Mouse (Mus musculus): Measurements from ENCODE around the gene Med1. TPM values are rescaled to one million over a fixed set of nuclear protein-coding genes. Genes with fewer than 3 reads are reported as not detected.

The Med1 gene
- polyA plus RNA-seq, 1 experiment from 2014 or later, result 85.8 TPM

DNA sequence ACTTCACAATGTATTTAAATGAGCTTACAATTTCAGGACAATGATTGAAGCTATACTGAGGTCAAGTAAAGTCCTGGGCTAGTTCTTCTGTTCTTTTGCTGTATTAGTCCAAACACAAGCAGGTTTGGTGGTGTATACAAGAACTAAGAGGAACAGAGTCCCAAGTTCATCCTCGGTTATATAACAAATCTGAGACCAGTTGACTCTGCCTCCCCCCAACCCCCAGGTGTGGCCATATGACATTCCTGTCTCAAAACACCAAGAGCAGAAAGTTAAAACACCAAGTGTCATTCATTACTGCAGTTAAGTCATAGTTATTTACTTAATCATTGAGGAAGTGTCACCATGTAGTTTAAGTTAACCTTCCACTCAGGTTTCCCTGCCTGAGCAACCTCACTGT, 24.7 kb downstream of the Med1 start:
- Histone ChIP-seq H3K4me2 (ENCODE audit: low read depth, low read length) (no peak overlapping the region), H3K27ac (replicated peaks; ENCODE audit: low read depth, low read length) (no peak overlapping the region), H3K36me3 (replicated peaks; ENCODE audit: control insufficient read depth, insufficient read depth, low read depth, low read length) (peaks cover 7% of the 10 kb centered on the region), H3K9me3 (replicated peaks; ENCODE audit: control insufficient read depth, low read length) (no peaks in the 10 kb centered on the region), H3K27me3 (ENCODE audit: control insufficient read depth, insufficient read depth, low read length) (no peaks in the 10 kb centered on the region), H3K4me1 (ENCODE audit: control insufficient read depth, insufficient read depth, low read length) (no peaks in the 10 kb centered on the region), H3K9ac (replicated peaks; ENCODE audit: low read length) (no peak overlapping the region), H3K4me3 (ENCODE audit: low read depth, low read length) (no peak overlapping the region)
- ATAC-seq (replicated peaks; ENCODE audit: insufficient number of reproducible peaks, low FRiP score, low TSS enrichment, low read depth) (no peak), DNase-seq (ENCODE audit: low spot score) (no peak)
- WGBS, result 100% methylated on average over 1 of the region's 1 CpGs

DNA sequence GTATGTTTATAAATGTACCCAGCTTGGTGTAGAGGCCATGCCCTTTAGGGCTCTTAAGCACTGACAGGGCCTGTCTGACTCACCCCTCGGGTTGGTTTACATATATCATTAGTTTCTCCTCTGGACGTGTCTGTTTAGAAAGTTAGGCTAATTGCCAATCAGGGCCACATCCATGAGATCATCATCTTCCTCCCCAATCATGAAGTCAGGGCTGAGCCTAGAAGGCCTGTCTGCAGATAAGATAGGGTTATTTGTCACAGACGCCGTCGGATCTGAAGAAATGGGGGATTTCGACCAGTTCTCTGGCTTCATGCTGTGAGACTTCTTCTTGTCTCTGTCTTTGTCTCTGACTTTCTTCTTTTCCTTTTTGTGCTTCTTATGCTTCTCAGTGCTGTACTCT, 38.0 kb downstream of the Med1 start:
- no peak overlapping the region for H3K4me3 ChIP-seq (ENCODE audit: low read depth, low read length)
- ATAC-seq (replicated peaks; ENCODE audit: insufficient number of reproducible peaks, low FRiP score, low TSS enrichment, low read depth) (no peak), DNase-seq (ENCODE audit: low spot score) (no peak)
- H3K36me3 ChIP-seq (replicated peaks; ENCODE audit: control insufficient read depth, insufficient read depth, low read depth, low read length), result peaks cover 7% of the 10 kb centered on the region
- no peaks in the 10 kb centered on the region for H3K27me3 ChIP-seq (ENCODE audit: control insufficient read depth, insufficient read depth, low read length)
- no peaks in the 10 kb centered on the region for H3K4me1 ChIP-seq (ENCODE audit: control insufficient read depth, insufficient read depth, low read length)
- 89% methylated on average over 6 of the region's 6 CpGs for WGBS
- H3K27ac ChIP-seq (replicated peaks; ENCODE audit: low read depth, low read length), result no peak overlapping the region
- H3K9me3 ChIP-seq (replicated peaks; ENCODE audit: control insufficient read depth, low read length), result no peaks in the 10 kb centered on the region
- no peak overlapping the region for H3K9ac ChIP-seq (replicated peaks; ENCODE audit: low read length)
- H3K4me2 ChIP-seq (ENCODE audit: low read depth, low read length), result no peak overlapping the region

DNA sequence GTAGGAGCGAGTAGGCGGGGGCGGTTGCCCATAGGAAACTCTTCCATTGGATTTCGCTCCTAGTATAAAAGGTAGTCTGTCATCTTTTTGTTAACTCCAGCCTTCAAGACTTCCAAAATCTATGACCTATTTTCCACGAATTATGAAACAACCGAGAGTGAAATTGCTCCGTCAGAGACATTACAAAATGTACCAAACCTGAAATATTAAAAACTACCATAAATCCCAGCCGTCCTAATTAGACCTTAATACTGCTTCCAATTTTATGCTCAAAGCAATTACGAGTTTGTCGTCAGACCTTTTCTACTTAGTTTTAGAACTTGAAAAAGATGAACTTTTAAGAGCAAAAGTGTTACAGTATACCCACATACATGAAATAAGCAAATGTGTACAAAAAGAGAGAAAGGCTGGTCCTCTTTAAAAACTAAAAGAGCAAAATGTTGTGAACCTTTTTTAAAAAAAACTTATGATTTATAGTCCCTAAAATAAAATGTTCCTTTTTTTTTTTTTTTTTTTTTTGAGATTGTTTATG, 42.4 kb downstream of the Med1 start:
- no peak for ATAC-seq (replicated peaks; ENCODE audit: insufficient number of reproducible peaks, low FRiP score, low TSS enrichment, low read depth)
- peak overlapping the region; percentile 92; the same call in 1 of the 2 replicates for H3K4me3 ChIP-seq (ENCODE audit: low read depth, low read length)
- no peaks in the 10 kb centered on the region for H3K36me3 ChIP-seq (replicated peaks; ENCODE audit: control insufficient read depth, insufficient read depth, low read depth, low read length)
- DNase-seq (ENCODE audit: low spot score), result no peak
- H3K27ac ChIP-seq (replicated peaks; ENCODE audit: low read depth, low read length), result no peak overlapping the region
- no peaks in the 10 kb centered on the region for H3K9me3 ChIP-seq (replicated peaks; ENCODE audit: control insufficient read depth, low read length)
- H3K9ac ChIP-seq (replicated peaks; ENCODE audit: low read length), result no peak overlapping the region
- no peaks in the 10 kb centered on the region; the same call in 1 of the 2 replicates for H3K4me1 ChIP-seq (ENCODE audit: control insufficient read depth, insufficient read depth, low read length)
- WGBS, result 12% methylated on average over 10 of the region's 10 CpGs
- H3K27me3 ChIP-seq (ENCODE audit: control insufficient read depth, insufficient read depth, low read length), result no peaks in the 10 kb centered on the region
- H3K4me2 ChIP-seq (ENCODE audit: low read depth, low read length), result peak overlapping the region; percentile 7; the same call in 1 of the 2 replicates

GRCm38 (mm10) chr11:98149786-98150624, 43.1 kb downstream of the Med1 start, which contains the start of gene Fbxl20:
Gene Fbxl20 (minus strand): TSS chr11:98150403.
- peak; percentile 84 for ATAC-seq (replicated peaks; ENCODE audit: insufficient number of reproducible peaks, low FRiP score, low TSS enrichment, low read depth)
- 0% methylated on average over 55 of the region's 65 CpGs for WGBS
- peak within 1 kb of the TSS; percentile 91 for H3K9ac ChIP-seq (replicated peaks; ENCODE audit: low read length)
- no peaks in the 10 kb centered on the region for H3K9me3 ChIP-seq (replicated peaks; ENCODE audit: control insufficient read depth, low read length)
- peak; percentile 97 for DNase-seq (ENCODE audit: low spot score)
- peak within 1 kb of the TSS; percentile 95 for H3K4me2 ChIP-seq (ENCODE audit: low read depth, low read length)
- H3K27ac ChIP-seq (replicated peaks; ENCODE audit: low read depth, low read length), result peak within 1 kb of the TSS; percentile 85
- H3K4me3 ChIP-seq (ENCODE audit: low read depth, low read length), result peak within 1 kb of the TSS; percentile 92
- H3K27me3 ChIP-seq (ENCODE audit: control insufficient read depth, insufficient read depth, low read length), result no peaks in the 10 kb centered on the region
- H3K4me1 ChIP-seq (ENCODE audit: control insufficient read depth, insufficient read depth, low read length), result no peaks in the 10 kb centered on the region; the same call in 1 of the 2 replicates
- H3K36me3 ChIP-seq (replicated peaks; ENCODE audit: control insufficient read depth, insufficient read depth, low read depth, low read length), result no peaks in the 10 kb centered on the region

DNA sequence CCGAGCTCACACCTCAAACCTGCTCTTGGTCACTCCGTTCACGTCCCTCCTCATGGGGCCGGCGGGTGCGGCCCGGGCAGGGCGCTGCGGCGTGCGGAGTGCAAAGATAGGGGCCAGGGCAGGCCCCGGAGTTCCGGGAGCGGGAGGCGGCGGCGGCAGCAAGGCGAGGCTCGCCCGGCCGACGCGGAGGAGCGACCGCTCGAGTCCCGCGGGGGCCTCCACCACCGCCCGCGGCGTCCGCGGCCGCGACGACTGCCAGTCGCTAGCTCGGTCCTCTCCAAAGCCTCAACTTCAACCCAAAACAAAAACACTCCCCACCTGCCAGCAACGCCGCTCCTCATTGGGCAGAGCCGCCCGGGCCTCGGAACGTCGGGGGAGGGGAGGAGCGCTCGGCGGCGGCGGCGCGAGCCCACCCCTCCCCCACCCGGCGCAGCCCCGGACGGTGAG, 43.8 kb downstream of the Med1 start:
- peak overlapping the region; percentile 91 for H3K9ac ChIP-seq (replicated peaks; ENCODE audit: low read length)
- peak overlapping the region; percentile 85 for H3K27ac ChIP-seq (replicated peaks; ENCODE audit: low read depth, low read length)
- no peaks in the 10 kb centered on the region; the same call in 1 of the 2 replicates for H3K4me1 ChIP-seq (ENCODE audit: control insufficient read depth, insufficient read depth, low read length)
- peak overlapping the region; percentile 92 for H3K4me3 ChIP-seq (ENCODE audit: low read depth, low read length)
- no peaks in the 10 kb centered on the region for H3K27me3 ChIP-seq (ENCODE audit: control insufficient read depth, insufficient read depth, low read length)
- no peaks in the 10 kb centered on the region for H3K36me3 ChIP-seq (replicated peaks; ENCODE audit: control insufficient read depth, insufficient read depth, low read depth, low read length)
- ATAC-seq (replicated peaks; ENCODE audit: insufficient number of reproducible peaks, low FRiP score, low TSS enrichment, low read depth) (peak; percentile 87), DNase-seq (ENCODE audit: low spot score) (peak; percentile 96)
- peak overlapping the region; percentile 95 for H3K4me2 ChIP-seq (ENCODE audit: low read depth, low read length)
- WGBS, result under 1% methylated on average over 39 of the region's 57 CpGs
- H3K9me3 ChIP-seq (replicated peaks; ENCODE audit: control insufficient read depth, low read length), result no peaks in the 10 kb centered on the region

GRCm38 (mm10) chr11:98148551-98149301, 44.4 kb downstream of the Med1 start:
- no peaks in the 10 kb centered on the region for H3K9me3 ChIP-seq (replicated peaks; ENCODE audit: control insufficient read depth, low read length)
- peak; percentile 29 for DNase-seq (ENCODE audit: low spot score)

GRCm38 (mm10) chr11:98145856-98146255, 47.2 kb downstream of the Med1 start:
- no peak for ATAC-seq (replicated peaks; ENCODE audit: insufficient number of reproducible peaks, low FRiP score, low TSS enrichment, low read depth)
- Histone ChIP-seq H3K4me2 (ENCODE audit: low read depth, low read length) (no peak overlapping the region), H3K36me3 (replicated peaks; ENCODE audit: control insufficient read depth, insufficient read depth, low read depth, low read length) (no peaks in the 10 kb centered on the region), H3K27me3 (ENCODE audit: control insufficient read depth, insufficient read depth, low read length) (no peaks in the 10 kb centered on the region), H3K9me3 (replicated peaks; ENCODE audit: control insufficient read depth, low read length) (no peaks in the 10 kb centered on the region), H3K27ac (replicated peaks; ENCODE audit: low read depth, low read length) (no peak overlapping the region), H3K9ac (replicated peaks; ENCODE audit: low read length) (no peak overlapping the region), H3K4me1 (ENCODE audit: control insufficient read depth, insufficient read depth, low read length) (no peaks in the 10 kb centered on the region; the same call in 1 of the 2 replicates), H3K4me3 (ENCODE audit: low read depth, low read length) (no peak overlapping the region)
- WGBS, result 79% methylated on average over 7 of the region's 7 CpGs
- no peak for DNase-seq (ENCODE audit: low spot score)

More at GRCm38 (mm10) chr11:98148551-98149301, 44.4 kb downstream of the Med1 start:
- H3K9ac ChIP-seq (replicated peaks; ENCODE audit: low read length), result peak overlapping the region; percentile 91
- peak overlapping the region; percentile 92 for H3K4me3 ChIP-seq (ENCODE audit: low read depth, low read length)
- WGBS, result 2% methylated on average over 41 of the region's 45 CpGs
- H3K4me2 ChIP-seq (ENCODE audit: low read depth, low read length), result peak overlapping the region; percentile 95
- H3K27ac ChIP-seq (replicated peaks; ENCODE audit: low read depth, low read length), result peak overlapping the region; percentile 85
- no peaks in the 10 kb centered on the region for H3K36me3 ChIP-seq (replicated peaks; ENCODE audit: control insufficient read depth, insufficient read depth, low read depth, low read length)
- no peaks in the 10 kb centered on the region for H3K27me3 ChIP-seq (ENCODE audit: control insufficient read depth, insufficient read depth, low read length)
- ATAC-seq (replicated peaks; ENCODE audit: insufficient number of reproducible peaks, low FRiP score, low TSS enrichment, low read depth), result 0 out of 2 replicates have a peak, but pooled peaks have one; percentile 16
- H3K4me1 ChIP-seq (ENCODE audit: control insufficient read depth, insufficient read depth, low read length), result no peaks in the 10 kb centered on the region; the same call in 1 of the 2 replicates
